Mouse (Mus musculus) liver, embryonic 13.5 days (tissue): ENCODE data around the gene Ap3b1. TPM values are rescaled to one million over a fixed set of nuclear protein-coding genes. Genes with fewer than 3 reads are reported as not detected.
"Not testable (repeated sequence)": the region's sequence is repeated elsewhere in the genome, so short reads cannot be mapped to it uniquely, and the experiment has no call there.

Experiments
- ATAC-seq: fragments of 200-750 bp; cut with Nextera tagmentation; 2 replicates; pipeline ENCODE4 v1.8.0; 2017; ENCODE audit warnings: low read depth, mild to moderate bottlenecking, moderate number of reproducible peaks, moderate library complexity
- DNase-seq: peaks from one replicate; pipeline ENCODE4 v3.0.0; 2022
- H3K27ac ChIP-seq: fragments of 300-500 bp; sonication (generic); 2 replicates; pipeline ENCODE4 v1.5.1; 2015; ENCODE audit warnings: moderate library complexity, mild to moderate bottlenecking, inconsistent platforms
- H3K27me3 ChIP-seq: fragments of 300-500 bp; sonication (generic); 2 replicates; pipeline ENCODE4 v1.6.1; 2015; ENCODE audit warnings: mild to moderate bottlenecking, inconsistent platforms
- H3K36me3 ChIP-seq: fragments of 300-500 bp; sonication (generic); 2 replicates; pipeline ENCODE4 v1.6.1; 2015; ENCODE audit warnings: mild to moderate bottlenecking, inconsistent platforms
- H3K4me1 ChIP-seq: fragments of 300-500 bp; sonication (generic); replicated peaks from 2 replicates; pipeline ENCODE4 v1.6.1; 2015; ENCODE audit warnings: inconsistent platforms
- H3K4me2 ChIP-seq: fragments of 300-500 bp; sonication (generic); 2 replicates; pipeline ENCODE4 v1.6.1; 2015; ENCODE audit warnings: inconsistent platforms, mild to moderate bottlenecking, moderate library complexity
- H3K4me3 ChIP-seq: fragments of 300-500 bp; sonication (generic); replicated peaks from 2 replicates; pipeline ENCODE4 v1.5.1; 2015; ENCODE audit warnings: mild to moderate bottlenecking, inconsistent platforms
- H3K9ac ChIP-seq: fragments of 300-500 bp; sonication (generic); 2 replicates; pipeline ENCODE4 v1.6.1; 2015; ENCODE audit warnings: mild to moderate bottlenecking, inconsistent platforms
- H3K9me3 ChIP-seq: fragments of 300-500 bp; sonication (generic); replicated peaks from 2 replicates; pipeline ENCODE4 v1.6.1; 2016; ENCODE audit warnings: inconsistent platforms
- WGBS: fragments of 180-500 bp; shearing (Covaris S2); methylation state at CpG from one replicate; pipeline ENCODE4 v1.1.7; 2015; ENCODE audit not compliant: insufficient replicate concordance; 5-methylcytosine and 5-hydroxymethylcytosine counted together
- polyA plus RNA-seq: library from polyadenylated mRNA; unstranded; fragments of >200 nt; fragmentation: Nextera tagmentation; extraction: Ambion mirVana; gene quantifications from 2 replicates; pipeline ENCODE4 v1.2.1, GENCODE M21; 2015

Ap3b1 gene
- polyA plus RNA-seq, 1 experiment from 2014 or later: 18.5 TPM

- H3K27me3 ChIP-seq: no peaks in the 10 kb centered on the region
- ATAC-seq (no peak), DNase-seq (no peak)
- H3K9ac ChIP-seq: no peak overlapping the region
- H3K27ac ChIP-seq: no peak overlapping the region
- H3K36me3 ChIP-seq: no peaks in the 10 kb centered on the region
- no peak overlapping the region for H3K4me3 ChIP-seq
- H3K4me2 ChIP-seq: no peak overlapping the region
- H3K4me1 ChIP-seq: peaks cover 11% of the 10 kb centered on the region
- WGBS: 11% methylated on average over 3 of the region's 3 CpGs
- H3K9me3 ChIP-seq: no peaks in the 10 kb centered on the region
Measured at GRCm38 (mm10) chr13:94354584-94354983, 4.2 kb upstream of the Ap3b1 start.

- ATAC-seq (no peak), DNase-seq (no peak)
- WGBS: 0% methylated on average over 9 of the region's 9 CpGs
- Histone ChIP-seq H3K27ac (peak overlapping the region; percentile 82), H3K36me3 (peaks cover 7% of the 10 kb centered on the region), H3K4me3 (peak overlapping the region; percentile 77), H3K27me3 (no peaks in the 10 kb centered on the region), H3K9me3 (no peaks in the 10 kb centered on the region), H3K4me2 (peak overlapping the region; percentile 95), H3K9ac (peak overlapping the region; percentile 83), H3K4me1 (peaks cover 23% of the 10 kb centered on the region)
Measured at GRCm38 (mm10) chr13:94358101-94358400, 709 bp upstream of the Ap3b1 start.

- Histone ChIP-seq H3K4me2 (peak overlapping the region; percentile 95), H3K4me1 (peaks cover 28% of the 10 kb centered on the region), H3K9me3 (no peaks in the 10 kb centered on the region), H3K27me3 (no peaks in the 10 kb centered on the region), H3K36me3 (peaks cover 11% of the 10 kb centered on the region), H3K9ac (peak overlapping the region; percentile 83), H3K27ac (peak overlapping the region; percentile 82), H3K4me3 (peak overlapping the region; percentile 77)
- ATAC-seq: no peak
- 14% methylated on average over 24 of the region's 25 CpGs for WGBS
- DNase-seq: no peak
Measured at GRCm38 (mm10) chr13:94359282-94359920, 641 bp downstream of the Ap3b1 start.

- not testable (repeated sequence) for H3K27me3 ChIP-seq, ATAC-seq, H3K4me2 ChIP-seq, H3K9me3 ChIP-seq, DNase-seq, H3K27ac ChIP-seq, H3K4me3 ChIP-seq, H3K9ac ChIP-seq
- peaks cover 11% of the 10 kb centered on the region for H3K36me3 ChIP-seq
- WGBS: 68% methylated on average over 10 of the region's 10 CpGs
- H3K4me1 ChIP-seq: peaks cover 45% of the 10 kb centered on the region
Measured at GRCm38 (mm10) chr13:94361013-94361580, 2.3 kb downstream of the Ap3b1 start.

- WGBS: 67% methylated on average over 2 of the region's 2 CpGs
- H3K9me3 ChIP-seq: no peaks in the 10 kb centered on the region
- ATAC-seq (no peak), DNase-seq (no peak)
- H3K27me3 ChIP-seq: no peaks in the 10 kb centered on the region
- peaks cover 37% of the 10 kb centered on the region for H3K4me1 ChIP-seq
- no peak overlapping the region for H3K9ac ChIP-seq
- no peak overlapping the region for H3K4me3 ChIP-seq
- H3K27ac ChIP-seq: no peak overlapping the region
- peaks cover 14% of the 10 kb centered on the region for H3K36me3 ChIP-seq
- H3K4me2 ChIP-seq: no peak overlapping the region
Measured at GRCm38 (mm10) chr13:94364336-94364735, 5.6 kb downstream of the Ap3b1 start.

- no peak for DNase-seq
- Histone ChIP-seq H3K4me1 (peaks cover 30% of the 10 kb centered on the region), H3K36me3 (peaks cover 20% of the 10 kb centered on the region), H3K9ac (no peak overlapping the region), H3K4me2 (no peak overlapping the region), H3K27me3 (no peaks in the 10 kb centered on the region), H3K9me3 (no peaks in the 10 kb centered on the region), H3K27ac (no peak overlapping the region; the same call in 1 of the 2 replicates), H3K4me3 (no peak overlapping the region)
- WGBS: 51% methylated on average over 13 of the region's 13 CpGs
- ATAC-seq: 0 out of 2 replicates have a peak, but pooled peaks have one; percentile 57
Measured at GRCm38 (mm10) chr13:94365108-94365907, 6.5 kb downstream of the Ap3b1 start.

- H3K4me2 ChIP-seq: no peak overlapping the region
- WGBS: 84% methylated on average over 2 of the region's 2 CpGs
- peaks cover 15% of the 10 kb centered on the region for H3K36me3 ChIP-seq
- DNase-seq: no peak
- no peaks in the 10 kb centered on the region for H3K27me3 ChIP-seq
- no peak overlapping the region for H3K4me3 ChIP-seq
- no peak overlapping the region for H3K27ac ChIP-seq
- H3K9me3 ChIP-seq: no peaks in the 10 kb centered on the region
- ATAC-seq: no peak
- H3K4me1 ChIP-seq: peaks cover 22% of the 10 kb centered on the region
- no peak overlapping the region for H3K9ac ChIP-seq
Measured at GRCm38 (mm10) chr13:94367869-94368268, 9.1 kb downstream of the Ap3b1 start.

GRCm38 (mm10) chr13:94370521-94370920, 11.8 kb downstream of the Ap3b1 start:
- Histone ChIP-seq H3K4me1 (peaks cover 6% of the 10 kb centered on the region), H3K4me3 (no peak overlapping the region), H3K9me3 (no peaks in the 10 kb centered on the region), H3K4me2 (no peak overlapping the region), H3K27ac (no peak overlapping the region), H3K9ac (no peak overlapping the region), H3K36me3 (peaks cover 14% of the 10 kb centered on the region), H3K27me3 (no peaks in the 10 kb centered on the region)
- ATAC-seq (no peak), DNase-seq (no peak)
- WGBS: 89% methylated on average over 10 of the region's 10 CpGs

GRCm38 (mm10) chr13:94372066-94372465, 13.3 kb downstream of the Ap3b1 start:
- H3K9me3 ChIP-seq: no peaks in the 10 kb centered on the region
- H3K4me1 ChIP-seq: no peaks in the 10 kb centered on the region
- no peak overlapping the region for H3K4me2 ChIP-seq
- no peak overlapping the region for H3K9ac ChIP-seq
- DNase-seq (no peak), ATAC-seq (no peak)
- H3K36me3 ChIP-seq: peaks cover 14% of the 10 kb centered on the region
- WGBS: 77% methylated on average over 7 of the region's 7 CpGs
- no peak overlapping the region for H3K4me3 ChIP-seq
- H3K27me3 ChIP-seq: no peaks in the 10 kb centered on the region
- no peak overlapping the region for H3K27ac ChIP-seq

- 0 out of 2 replicates have a peak, but pooled peaks cover 4% of the 10 kb centered on the region for H3K4me1 ChIP-seq
- H3K27ac ChIP-seq: no peak overlapping the region
- 87% methylated on average over 3 of the region's 3 CpGs for WGBS
- ATAC-seq (no peak), DNase-seq (no peak)
- H3K4me2 ChIP-seq: no peak overlapping the region
- peaks cover 18% of the 10 kb centered on the region for H3K36me3 ChIP-seq
- no peaks in the 10 kb centered on the region for H3K27me3 ChIP-seq
- no peak overlapping the region for H3K4me3 ChIP-seq
- H3K9me3 ChIP-seq: no peaks in the 10 kb centered on the region
- H3K9ac ChIP-seq: no peak overlapping the region
Measured at GRCm38 (mm10) chr13:94374131-94374530, 15.4 kb downstream of the Ap3b1 start.

GRCm38 (mm10) chr13:94375526-94376390, 17.0 kb downstream of the Ap3b1 start:
- Histone ChIP-seq H3K27ac (no peak overlapping the region), H3K4me2 (no peak overlapping the region), H3K4me1 (0 out of 2 replicates have a peak, but pooled peaks cover 4% of the 10 kb centered on the region), H3K9me3 (no peaks in the 10 kb centered on the region), H3K27me3 (no peaks in the 10 kb centered on the region), H3K9ac (no peak overlapping the region), H3K36me3 (peaks cover 10% of the 10 kb centered on the region; the same call in 1 of the 2 replicates), H3K4me3 (no peak overlapping the region)
- WGBS: 79% methylated on average over 7 of the region's 7 CpGs
- ATAC-seq (no peak), DNase-seq (no peak)
